9 mouse cellular contexts compared by ENCODE assay signal in genomic region chr19:34598341-34598740, GRCm38 (mm10). TPM values are rescaled to one million over a fixed set of nuclear protein-coding genes. Genes with fewer than 3 reads are reported as not detected.
DNase-seq lines count a peak whose midpoint lies in the region; ATAC-seq and TF ChIP-seq lines count a peak whose summit lies in the region.
"Had no signal": no experiment of that assay in that cellular context is flagged by ENCODE, and none has a peak within 500 bp of the region (broad histone marks: within the 10 kb centered on the region; RNA-seq: fewer than 3 reads in every experiment).

No protein-coding gene starts in this region.

- H3K27ac ChIP-seq in kidney, embryonic 16.5 days (ENCODE audit: low read length): no peak overlapping the region
- no peak overlapping the region for H3K27ac ChIP-seq in cerebellum, adult 2 months (ENCODE audit: insufficient read depth, low read length)
- no peak overlapping the region for H3K27ac ChIP-seq in small intestine, adult 2 months (ENCODE audit: insufficient read depth, low read depth, low read length)
- H3K27ac ChIP-seq: neural tube, embryonic 12.5 days had no signal

- no peaks in the 10 kb centered on the region for H3K9me3 ChIP-seq in kidney, embryonic 16.5 days (ENCODE audit: low read length)
- H3K9me3 ChIP-seq: neural tube, embryonic 12.5 days had no signal

- 79% methylated on average over 2 of the region's 2 CpGs for WGBS in kidney, embryonic 16.5 days
- 22% methylated on average over 2 of the region's 2 CpGs for whole genome bisulfite sequencing in cerebellum, adult 2 months
- 51% methylated on average over 2 of the region's 2 CpGs for WGBS in small intestine, adult 2 months

- no peak overlapping the region for H3K4me3 ChIP-seq in kidney, embryonic 16.5 days (ENCODE audit: low read length)
- no peak overlapping the region for H3K4me3 ChIP-seq in cerebellum, adult 2 months (replicated peaks; ENCODE audit: insufficient read depth, low read depth, low read length)
- H3K4me3 ChIP-seq in small intestine, adult 2 months (ENCODE audit: low read depth, low read length): peak overlapping the region; percentile 16; the same call in 1 of the 2 replicates
- H3K4me3 ChIP-seq: neural tube, embryonic 12.5 days had no signal

- no peaks in the 10 kb centered on the region for H3K27me3 ChIP-seq in kidney, embryonic 16.5 days (ENCODE audit: insufficient read depth, low read length)
- H3K27me3 ChIP-seq in cerebellum, adult 2 months (ENCODE audit: control insufficient read depth, insufficient read depth, low read length): no peaks in the 10 kb centered on the region
- no peaks in the 10 kb centered on the region for H3K27me3 ChIP-seq in small intestine, adult 2 months (ENCODE audit: control insufficient read depth, insufficient read depth, low read length)
- H3K27me3 ChIP-seq: neural tube, embryonic 12.5 days had no signal

- ATAC-seq in kidney, embryonic 16.5 days (ENCODE audit: low FRiP score, low TSS enrichment): no peak

- H3K36me3 ChIP-seq in kidney, embryonic 16.5 days (ENCODE audit: insufficient read depth, low read length): no peaks in the 10 kb centered on the region
- 0 out of 2 replicates have a peak, but pooled peaks cover 3% of the 10 kb centered on the region for H3K36me3 ChIP-seq in small intestine, adult 2 months (ENCODE audit: control insufficient read depth, insufficient read depth, low read length)
- H3K36me3 ChIP-seq: neural tube, embryonic 12.5 days had no signal

- no peak overlapping the region for H3K4me2 ChIP-seq in kidney, embryonic 16.5 days (replicated peaks; ENCODE audit: low read depth, low read length)
- H3K4me2 ChIP-seq: neural tube, embryonic 12.5 days had no signal

- no peak for TF ChIP-seq POLR2A in cerebellum, adult 2 months (IDR thresholded peaks at IDR 0.05; ENCODE audit: borderline replicate concordance, insufficient read depth, low read length)
- TF ChIP-seq POLR2A in small intestine, adult 2 months (IDR thresholded peaks at IDR 0.05; ENCODE audit: low read depth, low read length): no peak

- no peaks in the 10 kb centered on the region for H3K4me1 ChIP-seq in kidney, embryonic 16.5 days (ENCODE audit: insufficient read depth, low read length)
- peaks cover 5% of the 10 kb centered on the region for H3K4me1 ChIP-seq in cerebellum, adult 2 months (ENCODE audit: control insufficient read depth, insufficient read depth, low read length)
- H3K4me1 ChIP-seq in small intestine, adult 2 months (ENCODE audit: control insufficient read depth, insufficient read depth, insufficient read length, low read length): peaks cover 16% of the 10 kb centered on the region; the same call in 1 of the 2 replicates
- H3K4me1 ChIP-seq: neural tube, embryonic 12.5 days had no signal

- no peak for TF ChIP-seq CTCF in cerebellum, adult 2 months (IDR thresholded peaks at IDR 0.05; ENCODE audit: borderline replicate concordance, insufficient read depth, low read depth, low read length)
- TF ChIP-seq CTCF in small intestine, adult 2 months (IDR thresholded peaks at IDR 0.05; ENCODE audit: extremely low read depth, insufficient read length, insufficient replicate concordance, low read depth, low read length): no peak

- DNase-seq in kidney, adult 11 months: peak; percentile 51
- DNase-seq in adipocyte (ENCODE audit: low spot score) (peak; percentile 98), MN1 (ENCODE audit: low spot score) (no peak)
- DNase-seq in cerebellum, adult 2 months: peak; percentile 29 to 72
- DNase-seq in kidney, postnatal 14 days: peak; percentile 70
- DNase-seq in thymus, postnatal 36 days: no peak

- H3K9ac ChIP-seq in kidney, embryonic 16.5 days (replicated peaks; ENCODE audit: low read length): no peak overlapping the region
- H3K9ac ChIP-seq: neural tube, embryonic 12.5 days had no signal

RNA-seq across cellular contexts. Expression of gene Ifit1bl1, which starts 3.4 kb away (rescaled TPM):
- polyA plus RNA-seq in kidney, embryonic 16.5 days (2015; fragmentation: Nextera tagmentation; extraction: Ambion mirVana): 0.16 and 0.18 TPM in 2 replicates
- polyA plus RNA-seq in cerebellum, adult 2 months (2012; rRNA removed): 0.93 and 1.1 TPM in 2 replicates
- 6.3 and 8.4 TPM in 2 replicates for polyA plus RNA-seq in small intestine, adult 2 months (2012; rRNA removed)

RNA-seq across cellular contexts. Expression of gene Ifit3b, which starts 9.4 kb away (rescaled TPM):
- 1.1 and 1.8 TPM in 2 replicates for polyA plus RNA-seq in kidney, embryonic 16.5 days (2015; fragmentation: Nextera tagmentation; extraction: Ambion mirVana)
- 5.5 and 5.8 TPM in 2 replicates for polyA plus RNA-seq in cerebellum, adult 2 months (2012; rRNA removed)
- polyA plus RNA-seq in small intestine, adult 2 months (2012; rRNA removed): 0.20 and 0.90 TPM in 2 replicates

RNA-seq across cellular contexts. Expression of gene Ifit3, which starts 15.0 kb away (rescaled TPM):
- polyA plus RNA-seq in kidney, embryonic 16.5 days (2015; fragmentation: Nextera tagmentation; extraction: Ambion mirVana): 2.8 and 3.8 TPM in 2 replicates
- 13.3 and 15.9 TPM in 2 replicates for polyA plus RNA-seq in cerebellum, adult 2 months (2012; rRNA removed)
- 0.38 and 2.7 TPM in 2 replicates for polyA plus RNA-seq in small intestine, adult 2 months (2012; rRNA removed)

RNA-seq across cellular contexts. Expression of gene Ifit1bl2, which starts 42.2 kb away (rescaled TPM):
- polyA plus RNA-seq in kidney, embryonic 16.5 days (2015; fragmentation: Nextera tagmentation; extraction: Ambion mirVana): 0.10 and 0.33 TPM in 2 replicates
- polyA plus RNA-seq in cerebellum, adult 2 months (2012; rRNA removed): 0.16 and 0.20 TPM in 2 replicates
- polyA plus RNA-seq in small intestine, adult 2 months (2012; rRNA removed): 4.8 and 11.3 TPM in 2 replicates

RNA-seq across cellular contexts. Expression of gene Ifit1, which starts 42.3 kb away (rescaled TPM):
- polyA plus RNA-seq in kidney, embryonic 16.5 days (2015; fragmentation: Nextera tagmentation; extraction: Ambion mirVana): 0.28 and 0.51 TPM in 2 replicates
- polyA plus RNA-seq in cerebellum, adult 2 months (2012; rRNA removed): 2.3 and 2.9 TPM in 2 replicates
- 2.8 and 15.4 TPM in 2 replicates for polyA plus RNA-seq in small intestine, adult 2 months (2012; rRNA removed)

Comparison
In these comparisons a context has a peak if more than half of its experiments do, and no peak if none do; other contexts are left out.
1. DNase-seq: peak in kidney, adult 11 months (single experiment), adipocyte (single experiment), cerebellum, adult 2 months (2 of 2) and kidney, postnatal 14 days (single experiment); none in MN1 (single experiment) and thymus, postnatal 36 days (0 of 2).